Mouse (Mus musculus): ENCODE data around the gene Med17.

The Med17 gene

DNA sequence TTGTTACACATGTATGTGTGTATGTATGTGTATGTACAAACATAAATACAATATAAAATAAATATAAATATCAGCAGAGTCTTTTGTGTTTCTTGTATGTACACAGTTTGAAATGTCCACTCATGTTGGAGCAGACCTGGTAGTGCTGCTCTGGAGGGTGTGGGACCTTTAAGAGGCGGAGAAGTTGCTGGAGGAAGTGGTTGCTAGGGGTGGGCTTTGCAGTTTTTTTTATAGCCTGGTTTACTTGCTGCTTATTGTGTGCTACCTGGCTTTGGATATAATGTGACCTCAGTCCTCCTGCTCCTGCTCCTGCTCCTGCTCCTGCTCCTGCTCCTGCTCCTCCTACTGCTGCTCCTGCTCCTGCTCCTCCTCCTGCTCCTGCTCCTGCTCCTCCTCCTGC lies 46.1 kb downstream of the Med17 start:
- DNase-seq: no peak

DNA sequence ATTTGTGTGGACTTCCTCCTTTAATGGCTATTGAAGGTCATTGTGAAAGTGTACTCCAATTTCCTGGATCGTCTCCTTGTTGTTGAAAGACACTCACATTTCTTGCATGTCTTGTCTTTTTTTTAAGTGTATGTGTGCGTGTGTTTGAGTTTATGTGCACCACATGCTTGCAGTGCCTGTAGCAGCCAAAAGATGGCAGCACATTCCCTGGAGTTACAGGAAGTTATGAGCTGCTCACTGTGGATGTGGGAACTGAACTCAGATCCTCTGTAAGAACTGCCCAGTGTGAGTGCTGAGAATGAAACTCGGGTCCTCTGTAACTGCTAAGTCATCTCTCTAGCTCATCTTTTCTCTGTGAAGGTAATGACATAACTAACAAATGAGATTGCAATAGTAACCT lies 47.3 kb downstream of the Med17 start:
- no peak for DNase-seq

DNA sequence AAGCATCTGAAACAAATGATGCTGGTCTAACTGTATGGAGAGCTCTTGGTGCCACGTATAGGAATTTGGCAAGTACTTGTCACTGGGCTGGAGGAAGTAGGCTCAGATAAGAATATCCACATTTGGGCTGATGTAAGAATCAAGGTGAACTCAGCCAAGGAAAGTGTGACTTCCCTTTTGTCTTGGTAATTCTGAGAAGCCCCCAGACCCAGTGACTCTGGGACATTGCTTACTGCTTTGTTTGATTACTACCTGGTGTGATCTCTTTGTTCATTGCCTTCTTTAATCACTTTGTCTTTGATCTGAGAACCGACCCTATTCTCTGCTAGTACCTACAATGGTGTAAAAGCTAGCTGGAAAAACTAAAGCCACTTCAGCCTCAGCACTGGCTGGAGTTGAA lies 54.8 kb downstream of the Med17 start:
- DNase-seq: no peak

DNA sequence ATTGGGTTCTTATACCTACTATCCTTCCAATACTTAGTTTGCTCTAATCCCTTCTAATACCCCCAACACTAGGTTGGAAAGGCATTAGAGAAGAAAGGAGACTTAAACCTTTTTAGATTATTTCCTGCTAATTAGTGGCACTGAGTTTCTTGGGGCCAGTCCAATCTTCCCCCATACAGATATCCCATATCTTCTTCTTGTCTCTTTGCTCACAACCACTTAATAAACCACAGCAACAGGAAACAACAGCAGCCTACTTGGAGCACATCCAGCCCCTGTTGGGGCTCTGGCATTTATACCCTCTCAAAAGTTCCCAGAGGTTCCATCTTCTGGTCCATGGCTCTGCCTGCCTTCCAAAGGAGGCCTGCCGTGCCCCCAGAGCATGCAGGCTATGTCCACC lies 66.0 kb downstream of the Med17 start:
- no peak for DNase-seq

DNA sequence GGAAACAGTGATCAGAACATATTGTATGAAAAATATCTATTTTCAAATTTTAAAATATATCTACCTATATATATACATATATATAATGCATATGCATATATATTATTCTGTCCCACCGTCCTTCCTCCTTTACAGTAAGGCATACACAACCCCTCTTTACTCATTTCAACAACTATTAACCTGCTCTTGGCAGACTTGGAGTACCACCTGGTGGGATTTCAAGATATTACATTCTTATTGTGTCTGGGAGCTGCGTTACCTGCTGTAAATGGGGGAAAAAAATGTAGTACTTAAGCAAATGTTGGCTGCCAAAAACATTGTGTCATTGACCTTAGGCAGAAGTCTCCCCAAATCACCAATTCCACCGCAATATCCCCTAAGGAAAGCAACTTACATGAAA lies 67.9 kb downstream of the Med17 start:
- no peak for DNase-seq

All from liver (tissue).